ENCODE assay signal across 25 mouse cellular contexts in genomic region chr2:157401261-157401660, GRCm38 (mm10). TPM values are rescaled to one million over a fixed set of nuclear protein-coding genes. Genes with fewer than 3 reads are reported as not detected.
DNase-seq lines count a peak whose midpoint lies in the region; ATAC-seq and TF ChIP-seq lines count a peak whose summit lies in the region.
"Had no signal": no experiment of that assay in that cellular context is flagged by ENCODE, and none has a peak within 500 bp of the region (broad histone marks: within the 10 kb centered on the region; RNA-seq: fewer than 3 reads in every experiment).

No protein-coding gene starts in this region.

- no peaks in the 10 kb centered on the region for H3K27me3 ChIP-seq in thymus, adult 2 months (ENCODE audit: control insufficient read depth, insufficient read depth, low read length)
- H3K27me3 ChIP-seq: embryonic facial prominence, embryonic 12.5 days; forebrain, embryonic 13.5 days; forebrain, embryonic 15.5 days had no signal

- TF ChIP-seq POLR2A in thymus, adult 2 months (IDR thresholded peaks at IDR 0.05; ENCODE audit: control insufficient read depth, extremely low read depth, insufficient read depth, low read length, poor library complexity) = no peak

- H3K4me3 ChIP-seq in thymus, adult 2 months (ENCODE audit: control insufficient read depth, insufficient read depth, low read length) = no peak overlapping the region
- H3K4me3 ChIP-seq: embryonic facial prominence, embryonic 10.5 days; embryonic facial prominence, embryonic 12.5 days; forebrain, embryonic 13.5 days; forebrain, embryonic 15.5 days had no signal

- 74% methylated on average over 2 of the region's 2 CpGs for WGBS in thymus, adult 2 months

- H3K27ac ChIP-seq in thymus, adult 2 months (ENCODE audit: control insufficient read depth, insufficient read depth, low read length) = no peak overlapping the region
- H3K27ac ChIP-seq: embryonic facial prominence, embryonic 10.5 days; embryonic facial prominence, embryonic 12.5 days; forebrain, embryonic 13.5 days; forebrain, embryonic 15.5 days had no signal

- ATAC-seq in CD4-positive, CD25-positive, alpha-beta regulatory T cell, adult 4 months = peak; percentile 79
- ATAC-seq: forebrain, embryonic 13.5 days; forebrain, embryonic 15.5 days; forebrain, postnatal 0 days had no signal

- TF ChIP-seq CTCF in thymus, adult 2 months (IDR thresholded peaks at IDR 0.05; ENCODE audit: borderline replicate concordance, control insufficient read depth, extremely low read depth, insufficient read depth, low read length, poor library complexity) = no peak

- peaks cover 19% of the 10 kb centered on the region for H3K4me1 ChIP-seq in thymus, adult 2 months (replicated peaks; ENCODE audit: control insufficient read depth, insufficient read depth, low read length)
- H3K4me1 ChIP-seq: forebrain, embryonic 13.5 days; forebrain, embryonic 15.5 days had no signal

- DNase-seq in thymus, postnatal 0 days (ENCODE audit: low spot score) = peak; percentile 50
- DNase-seq in thymus, adult 2 months = no peak
- peak; percentile 37 for DNase-seq in CD4-positive helper T cell, adult 2 months (ENCODE audit: low read depth, low spot score)
- peak; percentile 71 for DNase-seq in induced T-regulatory cell, adult 2 months (ENCODE audit: low read depth)
- DNase-seq in left cerebral cortex, postnatal 36 days (ENCODE audit: low spot score in 2 of 2) = no peak
- no peak for DNase-seq in gastrocnemius, adult 18-20 months (ENCODE audit: low spot score)
- no peak for DNase-seq in frontal cortex, adult 2 months (ENCODE audit: extremely low spot score in 1 of 2, low spot score in 1 of 2)
- DNase-seq: adrenal gland, adult 8-10 months; adrenal gland, postnatal 14 days; adrenal gland, postnatal 36 days; cerebellum, adult 11-12 months; cerebellum, adult 2 months; cerebellum, adult 9-10 months; cerebellum, postnatal 10 days; cerebellum, postnatal 25 days; forebrain, postnatal 0 days had no signal

- intact Hi-C loops in left cerebral cortex, postnatal 36 days (cut with DNase I) = no loop called here

- 0 out of 2 replicates have a peak, but pooled peaks cover 3% of the 10 kb centered on the region for H3K36me3 ChIP-seq in thymus, adult 2 months (ENCODE audit: control insufficient read depth, insufficient read depth, low read length)

RNA-seq across cellular contexts. Expression of gene Src, which starts 17.0 kb away (rescaled TPM):
- 5.3 and 5.9 TPM in 2 replicates for polyA plus RNA-seq in thymus, postnatal 0 days (2015; fragmentation: Nextera tagmentation; extraction: Ambion mirVana)
- polyA plus RNA-seq in thymus, adult 2 months (2012; rRNA removed) = 24.6 and 25.1 TPM in 2 replicates
- 1 to 10 TPM; 1.6 to 2.0 TPM for polyA plus RNA-seq in CD4-positive, CD25-positive, alpha-beta regulatory T cell, adult 4 months (2017; shearing (Covaris generic))
- 100 to 1,000 TPM; 130 to 131 TPM for total RNA-seq in left cerebral cortex, postnatal 36 days (2021)
- 1 to 10 TPM; 2.8 to 3.0 TPM for total RNA-seq in gastrocnemius, adult 18-20 months (2021)
- polyA plus RNA-seq in frontal cortex, adult 2 months (2012; rRNA removed) = 82.0 and 91.2 TPM in 2 replicates

RNA-seq across cellular contexts. Expression of gene Manbal, which starts 33.9 kb away (rescaled TPM):
- polyA plus RNA-seq in thymus, postnatal 0 days (2015; fragmentation: Nextera tagmentation; extraction: Ambion mirVana) = 63.8 and 73.4 TPM in 2 replicates
- polyA plus RNA-seq in thymus, adult 2 months (2012; rRNA removed) = 68.0 and 72.5 TPM in 2 replicates
- polyA plus RNA-seq in CD4-positive, CD25-positive, alpha-beta regulatory T cell, adult 4 months (2017; shearing (Covaris generic)) = 10 to 100 TPM; 41.4 to 59.3 TPM
- 10 to 100 TPM; 65.5 to 67.4 TPM for total RNA-seq in left cerebral cortex, postnatal 36 days (2021)
- total RNA-seq in gastrocnemius, adult 18-20 months (2021) = 10 to 100 TPM; 15.2 to 15.9 TPM
- 98.3 and 103 TPM in 2 replicates for polyA plus RNA-seq in frontal cortex, adult 2 months (2012; rRNA removed)

RNA-seq across cellular contexts. Expression of gene Ghrh, which starts 54.0 kb away (rescaled TPM):
- polyA plus RNA-seq in thymus, postnatal 0 days (2015; fragmentation: Nextera tagmentation; extraction: Ambion mirVana) = 0.72 TPM in 1 of 2 replicates, not detected in the other
- 0.34 and 1.4 TPM in 2 replicates for polyA plus RNA-seq in thymus, adult 2 months (2012; rRNA removed)
- polyA plus RNA-seq in CD4-positive, CD25-positive, alpha-beta regulatory T cell, adult 4 months (2017; shearing (Covaris generic)) = not detected
- not detected for total RNA-seq in left cerebral cortex, postnatal 36 days (2021)
- not detected for total RNA-seq in gastrocnemius, adult 18-20 months (2021)
- polyA plus RNA-seq in frontal cortex, adult 2 months (2012; rRNA removed) = 1.4 and 3.6 TPM in 2 replicates
- total RNA-seq: adrenal gland, adult 18-20 months; adrenal gland, adult 8-10 months; adrenal gland, postnatal 14 days; adrenal gland, postnatal 36 days; ES-E14; MEL had no signal
- polyA plus RNA-seq: cortical plate, adult 2 months had no signal

Comparison
In these comparisons a context has a peak if more than half of its experiments do, and no peak if none do; other contexts are left out.
1. DNase-seq: peak in thymus, postnatal 0 days (single experiment), CD4-positive helper T cell, adult 2 months (single experiment) and induced T-regulatory cell, adult 2 months (single experiment); none in thymus, adult 2 months (single experiment), left cerebral cortex, postnatal 36 days (0 of 2), gastrocnemius, adult 18-20 months (single experiment) and frontal cortex, adult 2 months (0 of 2).